Mouse (Mus musculus) 416B (cell line): ENCODE data around the gene Akr1c13.

ENCODE experiments used
- DNase-seq: peaks from one replicate; pipeline ENCODE4 v3.0.0; 2011; ENCODE audit warnings: low read depth

Akr1c13 gene

GRCm38 (mm10) chr13:4244861-4245559 lies 54.1 kb downstream of the Akr1c13 start:
- no peak for DNase-seq

- no peak for DNase-seq
Observed at GRCm38 (mm10) chr13:4249347-4249746, 58.4 kb downstream of the Akr1c13 start.
